Mouse (Mus musculus) adrenal gland, postnatal 25 days (tissue): ENCODE data around the gene Sctr. TPM values are rescaled to one million over a fixed set of nuclear protein-coding genes. Genes with fewer than 3 reads are reported as not detected.

Source experiments
- DNase-seq: peaks from one replicate; pipeline ENCODE4 v3.0.0; 2021; ENCODE audit warnings: mixed read lengths
- total RNA-seq: library from RNA; stranded (reverse); gene quantifications from 2 replicates; pipeline ENCODE4 v1.2.3, GENCODE M21; 2021

The Sctr gene
- total RNA-seq, 1 experiment from 2014 or later: 8.0 TPM

GRCm38 (mm10) chr1:120030474-120030873 is 23.8 kb downstream of the Sctr start:
- DNase-seq: no peak

- peak; percentile 87 for DNase-seq
Observed at GRCm38 (mm10) chr1:120032804-120033468, 26.2 kb downstream of the Sctr start.

GRCm38 (mm10) chr1:120033469-120033854 is 26.8 kb downstream of the Sctr start:
- DNase-seq: no peak

- no peak for DNase-seq
Observed at GRCm38 (mm10) chr1:120034793-120035192, 28.1 kb downstream of the Sctr start.

GRCm38 (mm10) chr1:120035456-120036034 is 28.9 kb downstream of the Sctr start:
- no peak for DNase-seq

GRCm38 (mm10) chr1:120037021-120037683 is 30.5 kb downstream of the Sctr start:
- DNase-seq: peak; percentile 43

- no peak for DNase-seq
Observed at GRCm38 (mm10) chr1:120038594-120038993, 31.9 kb downstream of the Sctr start.

- no peak for DNase-seq
Observed at GRCm38 (mm10) chr1:120042421-120042820, 35.7 kb downstream of the Sctr start.

GRCm38 (mm10) chr1:120044584-120044983 is 37.9 kb downstream of the Sctr start:
- no peak for DNase-seq

- DNase-seq: no peak
Observed at GRCm38 (mm10) chr1:120047325-120047724, 40.6 kb downstream of the Sctr start.

- DNase-seq: no peak
Observed at GRCm38 (mm10) chr1:120051070-120051469, 44.4 kb downstream of the Sctr start.

- DNase-seq: peak; percentile 65
Observed at GRCm38 (mm10) chr1:120054997-120055396, 48.3 kb downstream of the Sctr start.

GRCm38 (mm10) chr1:120055475-120055874 is 48.8 kb downstream of the Sctr start:
- no peak for DNase-seq

- no peak for DNase-seq
Observed at GRCm38 (mm10) chr1:120056236-120056635, 49.5 kb downstream of the Sctr start.

- no peak for DNase-seq
Observed at GRCm38 (mm10) chr1:120057044-120057443, 50.4 kb downstream of the Sctr start.

GRCm38 (mm10) chr1:120057674-120058430 is 51.2 kb downstream of the Sctr start:
- DNase-seq: no peak

- no peak for DNase-seq
Observed at GRCm38 (mm10) chr1:120060687-120061086, 54.0 kb downstream of the Sctr start.

GRCm38 (mm10) chr1:120062231-120062630 is 55.5 kb downstream of the Sctr start:
- no peak for DNase-seq

- no peak for DNase-seq
Observed at GRCm38 (mm10) chr1:120064036-120064682, 57.5 kb downstream of the Sctr start.

GRCm38 (mm10) chr1:120066159-120066558 is 59.5 kb downstream of the Sctr start:
- no peak for DNase-seq

- DNase-seq: no peak
Observed at GRCm38 (mm10) chr1:120066625-120067024, 59.9 kb downstream of the Sctr start.

- no peak for DNase-seq
Observed at GRCm38 (mm10) chr1:120069120-120069519, 62.4 kb downstream of the Sctr start.
